Mouse (Mus musculus) testis, adult 10 weeks (tissue): ENCODE measurements around the gene Pnma1. TPM values are rescaled to one million over a fixed set of nuclear protein-coding genes. Genes with fewer than 3 reads are reported as not detected.

Experiments
- polyA plus RNA-seq: library from polyadenylated mRNA; stranded (reverse); fragments of 350-450 nt; fragmentation: Illumina TruSeq; extraction: RNeasy Lipid Tissue Mini Kit (QIAGEN cat#74804); gene quantifications from one replicate; pipeline ENCODE4 v1.2.3, GENCODE M21; 2014; ENCODE audit warnings: low read depth, low replicate concordance

The Pnma1 gene
- polyA plus RNA-seq: 12.8 TPM

DNA sequence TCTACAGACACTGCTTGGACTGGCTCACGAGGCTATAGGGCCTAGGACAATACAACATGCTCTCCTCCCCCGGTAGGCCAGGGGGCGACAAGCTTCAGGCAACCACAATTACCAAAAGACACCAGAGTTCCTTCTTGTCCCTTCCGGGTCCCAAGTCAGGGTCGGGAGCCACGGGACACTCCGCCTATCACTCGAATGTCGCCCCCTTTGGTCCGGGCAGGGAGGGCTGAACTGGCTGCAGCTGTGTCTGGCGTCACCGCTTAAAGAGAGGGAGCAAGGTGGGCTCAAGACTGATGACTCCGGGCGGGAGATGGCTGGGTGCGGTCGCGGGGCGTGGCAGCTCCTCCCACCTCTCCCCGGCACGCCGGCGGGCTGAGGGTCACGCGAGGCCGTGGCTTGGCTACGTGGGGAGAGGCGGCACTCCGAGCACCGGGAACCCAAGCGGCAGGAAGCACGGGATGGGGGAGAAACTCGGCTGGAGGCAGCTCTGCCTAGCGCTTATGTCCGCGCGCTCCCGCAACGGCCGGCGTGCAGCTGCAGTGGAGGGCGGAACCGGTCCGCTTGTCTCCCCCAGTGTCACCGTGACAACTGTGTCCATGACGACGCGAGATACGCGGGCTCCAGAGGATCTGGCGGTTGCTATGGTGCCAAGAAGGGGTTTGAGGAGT, at the start of gene Pnma1:
Pnma1 (minus strand) TSS at position 536 of the 668 bp plus-strand sequence.

DNA sequence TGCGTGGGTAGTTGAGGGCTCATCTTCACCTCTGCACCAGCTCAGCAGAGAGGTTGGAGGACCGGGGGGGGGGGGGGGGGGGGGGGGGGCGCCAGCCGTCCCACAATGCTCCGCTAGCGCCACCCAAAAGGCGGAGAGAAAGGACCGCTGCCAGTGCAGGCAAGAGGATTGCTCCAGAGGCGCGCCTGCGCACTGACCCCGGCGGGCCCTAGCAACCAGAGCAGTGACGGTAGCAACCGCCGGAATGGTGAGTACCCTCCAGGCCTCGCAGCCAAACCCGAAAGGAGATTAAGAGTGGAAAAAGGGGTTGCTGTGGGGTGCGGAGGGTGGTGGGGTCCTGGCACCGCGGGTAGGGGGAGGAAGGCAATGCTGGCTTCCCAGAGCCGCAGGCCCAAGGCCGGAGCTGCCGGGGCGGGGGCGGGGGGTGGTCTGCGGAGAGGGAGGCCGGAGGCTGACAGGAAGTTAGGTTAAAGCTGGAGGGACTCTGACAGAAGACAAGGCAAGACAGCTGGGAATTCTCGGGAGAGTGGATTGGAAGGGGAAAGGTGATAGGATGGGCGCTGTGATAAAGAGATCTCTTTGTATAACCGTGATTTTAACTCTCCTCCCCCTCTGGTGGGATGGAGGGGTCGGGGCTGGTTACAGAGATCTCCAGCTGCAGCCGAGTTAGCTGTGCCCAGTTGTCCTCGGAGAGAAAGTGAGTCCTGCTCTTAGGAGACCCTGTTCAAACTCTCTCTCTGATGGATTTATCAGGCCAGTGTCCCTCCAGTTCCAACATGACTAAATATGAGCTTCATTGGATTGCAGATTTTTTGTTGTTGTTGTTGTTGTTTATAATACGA, 33.9 kb downstream of the Pnma1 start, which contains the start of gene Dnal1:
Dnal1 (plus strand) TSS at position 214 of the 842 bp plus-strand sequence.

DNA sequence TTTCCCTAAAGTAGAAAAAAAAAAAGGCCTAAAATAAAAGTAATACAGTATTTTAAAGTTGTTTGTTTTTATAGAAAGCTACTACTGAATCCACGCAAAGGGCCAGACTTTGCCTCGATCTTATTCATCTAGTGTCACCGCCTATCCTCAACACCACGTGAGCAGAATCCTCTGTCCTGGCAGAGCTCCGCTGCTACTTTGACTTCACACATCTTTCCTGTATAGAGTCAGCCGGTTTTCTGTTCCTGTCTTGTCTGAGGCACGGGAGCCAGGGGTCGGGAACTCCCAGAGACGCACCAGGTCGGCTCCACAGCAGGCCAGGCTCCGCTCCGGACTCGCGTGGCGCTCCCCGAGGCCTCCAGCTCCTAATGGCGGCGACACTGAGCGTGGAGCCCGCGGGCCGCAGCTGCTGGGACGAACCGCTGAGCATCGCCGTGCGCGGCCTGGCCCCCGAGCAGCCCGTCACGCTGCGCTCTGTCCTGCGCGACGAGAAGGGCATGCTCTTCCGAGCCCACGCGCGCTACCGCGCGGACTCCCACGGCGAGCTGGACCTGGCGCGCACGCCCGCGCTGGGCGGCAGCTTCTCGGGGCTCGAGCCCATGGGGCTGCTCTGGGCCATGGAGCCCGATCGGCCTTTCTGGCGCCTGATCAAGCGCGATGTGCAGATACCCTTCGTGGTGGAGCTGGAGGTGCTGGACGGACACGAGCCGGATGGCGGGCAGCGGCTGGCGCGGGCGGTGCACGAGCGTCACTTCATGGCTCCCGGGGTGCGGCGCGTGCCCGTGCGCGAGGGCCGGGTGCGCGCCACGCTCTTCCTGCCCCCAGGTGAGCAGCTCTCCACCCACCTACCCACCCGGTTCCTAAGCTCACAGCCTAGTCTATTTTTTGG, 47.4 kb downstream of the Pnma1 start, which contains the start of gene Acot6:
Acot6 (plus strand) TSS at position 51 of the 889 bp plus-strand sequence.

Other genes with a start within 250 kb of the Pnma1 start
- gene Numb, start 226.6 kb downstream of the Pnma1 start, polyA plus RNA-seq: 15.0 TPM
- 0.74 TPM for gene Riox1, start 197.9 kb downstream of the Pnma1 start, polyA plus RNA-seq
- 21.8 TPM for gene Heatr4, start 163.6 kb downstream of the Pnma1 start, polyA plus RNA-seq
- gene Acot2, start 160.6 kb downstream of the Pnma1 start, polyA plus RNA-seq: 0.15 TPM
- 1.4 TPM for gene Acot1, start 139.0 kb downstream of the Pnma1 start, polyA plus RNA-seq
- gene Acot4, start 110.1 kb downstream of the Pnma1 start, polyA plus RNA-seq: 0.11 TPM
- not detected for gene Gm49366, start 109.6 kb downstream of the Pnma1 start, polyA plus RNA-seq
- not detected for gene Acot3, start 96.3 kb downstream of the Pnma1 start, polyA plus RNA-seq
- not detected for gene Acot5, start 79.2 kb downstream of the Pnma1 start, polyA plus RNA-seq
- gene Acot6, start 47.8 kb downstream of the Pnma1 start, polyA plus RNA-seq: 1.1 TPM
- gene Dnal1, start 34.1 kb downstream of the Pnma1 start, polyA plus RNA-seq: 85.0 TPM
- gene Elmsan1, start 70.4 kb upstream of the Pnma1 start, polyA plus RNA-seq: 0.69 TPM
- 18.5 TPM for gene Ptgr2, start 136.7 kb upstream of the Pnma1 start, polyA plus RNA-seq
- 22.8 TPM for gene Zfp410, start 168.4 kb upstream of the Pnma1 start, polyA plus RNA-seq
- 2.8 TPM for gene Coq6, start 213.2 kb upstream of the Pnma1 start, polyA plus RNA-seq
- 22.1 TPM for gene Fam161b, start 213.3 kb upstream of the Pnma1 start, polyA plus RNA-seq